ENCODE assay signal across 8 mouse cellular contexts in the genomic region with DNA sequence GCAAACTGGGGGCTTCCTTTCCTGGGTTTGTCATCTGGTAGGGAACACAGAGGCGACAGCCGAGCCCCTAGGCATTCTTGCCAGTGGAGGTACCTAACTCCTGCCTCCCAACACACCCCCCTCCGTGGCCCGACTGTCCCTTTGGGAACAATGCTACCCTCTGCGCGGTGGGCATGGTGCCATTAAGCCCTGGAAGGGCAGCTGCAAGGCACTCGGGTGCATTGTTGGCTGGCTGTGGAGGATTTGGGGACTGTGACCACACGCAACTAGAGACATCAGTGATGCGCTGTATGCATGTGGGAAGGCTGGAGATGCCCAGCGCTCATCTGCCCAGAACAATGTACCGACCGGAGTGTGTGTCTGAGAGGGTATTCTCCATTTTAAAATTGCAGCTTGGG. TPM values are rescaled to one million over a fixed set of nuclear protein-coding genes. Genes with fewer than 3 reads are reported as not detected.
A peak's percentile ranks its signal among the peaks of the same experiment; 100 is the strongest.
DNase-seq lines count a peak whose midpoint lies in the region; ATAC-seq and TF ChIP-seq lines count a peak whose summit lies in the region.

No protein-coding gene starts in this region.

- no peaks in the 10 kb centered on the region for H3K9me3 ChIP-seq in kidney, embryonic 14.5 days (ENCODE audit: control insufficient read depth, low read length)
- H3K9me3 ChIP-seq in forebrain, embryonic 11.5 days (ENCODE audit: control insufficient read depth, low read length) = no peaks in the 10 kb centered on the region
- no peaks in the 10 kb centered on the region for H3K9me3 ChIP-seq in limb, embryonic 11.5 days (ENCODE audit: control insufficient read depth, low read length)

- H3K4me2 ChIP-seq in kidney, embryonic 14.5 days (replicated peaks; ENCODE audit: low read depth, low read length) = peak overlapping the region; percentile 90
- peak overlapping the region; percentile 79 for H3K4me2 ChIP-seq in forebrain, embryonic 11.5 days (ENCODE audit: low read depth, low read length, severe bottlenecking)
- H3K4me2 ChIP-seq in limb, embryonic 11.5 days (ENCODE audit: low read depth, severe bottlenecking) = peak overlapping the region; percentile 93

- ATAC-seq in kidney, embryonic 14.5 days (ENCODE audit: low FRiP score, low TSS enrichment) = no peak
- ATAC-seq in forebrain, embryonic 11.5 days (replicated peaks; ENCODE audit: low FRiP score) = peak; percentile 51
- ATAC-seq in limb, embryonic 11.5 days (ENCODE audit: insufficient number of reproducible peaks, low FRiP score, low TSS enrichment, low read depth) = 0 out of 2 replicates have a peak, but pooled peaks have one; percentile 13

- H3K36me3 ChIP-seq in kidney, embryonic 14.5 days (ENCODE audit: control insufficient read depth, insufficient read depth, low read length) = no peaks in the 10 kb centered on the region
- H3K36me3 ChIP-seq in forebrain, embryonic 11.5 days (ENCODE audit: control insufficient read depth, insufficient read depth, low read length) = no peaks in the 10 kb centered on the region
- no peaks in the 10 kb centered on the region for H3K36me3 ChIP-seq in limb, embryonic 11.5 days (ENCODE audit: control insufficient read depth, insufficient read depth, low read length)
- H3K36me3 ChIP-seq in small intestine, adult 2 months (ENCODE audit: control insufficient read depth, insufficient read depth, low read length) = no peaks in the 10 kb centered on the region

- no peak overlapping the region for H3K27ac ChIP-seq in kidney, embryonic 14.5 days (ENCODE audit: low read depth, low read length)
- no peak overlapping the region for H3K27ac ChIP-seq in forebrain, embryonic 11.5 days (ENCODE audit: low read depth, low read length)
- no peak overlapping the region for H3K27ac ChIP-seq in limb, embryonic 11.5 days (replicated peaks; ENCODE audit: low read depth, low read length)
- no peak overlapping the region for H3K27ac ChIP-seq in small intestine, adult 2 months (ENCODE audit: insufficient read depth, low read depth, low read length)

- peak overlapping the region; percentile 60 for H3K4me3 ChIP-seq in kidney, embryonic 14.5 days (ENCODE audit: low read length)
- peak overlapping the region; percentile 65 for H3K4me3 ChIP-seq in forebrain, embryonic 11.5 days (ENCODE audit: low read depth, low read length)
- H3K4me3 ChIP-seq in limb, embryonic 11.5 days (ENCODE audit: low read depth, low read length) = peak overlapping the region; percentile 50
- H3K4me3 ChIP-seq in small intestine, adult 2 months (ENCODE audit: low read depth, low read length) = peak overlapping the region; percentile 59

- no peak for TF ChIP-seq CTCF in brain, embryonic 14.5 days (IDR thresholded peaks at IDR 0.05; ENCODE audit: borderline replicate concordance, extremely low read depth, insufficient read depth, insufficient read length)
- no peak for TF ChIP-seq CTCF in small intestine, adult 2 months (IDR thresholded peaks at IDR 0.05; ENCODE audit: extremely low read depth, insufficient read length, insufficient replicate concordance, low read depth, low read length)

- H3K27me3 ChIP-seq in kidney, embryonic 14.5 days (ENCODE audit: control insufficient read depth, insufficient read depth, low read length) = peaks cover 26% of the 10 kb centered on the region
- H3K27me3 ChIP-seq in forebrain, embryonic 11.5 days (ENCODE audit: control insufficient read depth, insufficient read depth, low read length) = no peaks in the 10 kb centered on the region
- peaks cover 19% of the 10 kb centered on the region for H3K27me3 ChIP-seq in limb, embryonic 11.5 days (ENCODE audit: control insufficient read depth, insufficient read depth, low read length)
- peaks cover 13% of the 10 kb centered on the region for H3K27me3 ChIP-seq in small intestine, adult 2 months (ENCODE audit: control insufficient read depth, insufficient read depth, low read length)

- peak overlapping the region; percentile 59; the same call in 1 of the 2 replicates for H3K9ac ChIP-seq in kidney, embryonic 14.5 days (ENCODE audit: low read depth, low read length)
- peak overlapping the region; percentile 71 for H3K9ac ChIP-seq in forebrain, embryonic 11.5 days (ENCODE audit: low read length)
- no peak overlapping the region for H3K9ac ChIP-seq in limb, embryonic 11.5 days (ENCODE audit: low read length)

- 35% methylated on average over 12 of the region's 12 CpGs for WGBS in kidney, embryonic 14.5 days
- 24% methylated on average over 12 of the region's 12 CpGs for WGBS in forebrain, embryonic 11.5 days
- 34% methylated on average over 12 of the region's 12 CpGs for WGBS in limb, embryonic 11.5 days
- WGBS in small intestine, adult 2 months = 42% methylated on average over 12 of the region's 12 CpGs

- H3K4me1 ChIP-seq in kidney, embryonic 14.5 days (ENCODE audit: control insufficient read depth, insufficient read depth, low read length) = peaks cover 8% of the 10 kb centered on the region; the same call in 1 of the 2 replicates
- peaks cover 5% of the 10 kb centered on the region; the same call in 1 of the 2 replicates for H3K4me1 ChIP-seq in forebrain, embryonic 11.5 days (replicated peaks; ENCODE audit: control insufficient read depth, insufficient read depth, low read length)
- H3K4me1 ChIP-seq in limb, embryonic 11.5 days (ENCODE audit: control insufficient read depth, insufficient read depth, low read length) = peaks cover 8% of the 10 kb centered on the region; the same call in 1 of the 2 replicates
- H3K4me1 ChIP-seq in small intestine, adult 2 months (ENCODE audit: control insufficient read depth, insufficient read depth, insufficient read length, low read length) = no peaks in the 10 kb centered on the region

- DNase-seq in kidney, adult 8-10 months = no peak
- peak; percentile 74 for DNase-seq in brain, embryonic 14.5 days (ENCODE audit: low read depth)
- DNase-seq in forebrain, embryonic 11.5 days (ENCODE audit: low spot score) = peak; percentile 58
- DNase-seq in limb, embryonic 11.5 days (ENCODE audit: low spot score) = no peak
- no peak for DNase-seq in adrenal gland, postnatal 25 days
- no peak for DNase-seq in adrenal gland, adult 18-20 months (ENCODE audit: low spot score in 2 of 2)

- TF ChIP-seq POLR2A in brain, embryonic 14.5 days (IDR thresholded peaks at IDR 0.05; ENCODE audit: borderline replicate concordance, extremely low read depth, insufficient read depth, insufficient read length, poor library complexity, severe bottlenecking) = no peak
- no peak for TF ChIP-seq POLR2A in small intestine, adult 2 months (IDR thresholded peaks at IDR 0.05; ENCODE audit: low read depth, low read length)

RNA-seq across cellular contexts. Expression of a gene that starts 0.9 kb away (rescaled TPM):
- polyA plus RNA-seq in kidney, embryonic 14.5 days (2014; fragmentation: Nextera tagmentation; extraction: Ambion mirVana) = 15.5 and 16.2 TPM in 2 replicates
- 223 and 383 TPM in 2 replicates for polyA plus RNA-seq in brain, embryonic 14.5 days (2012; rRNA removed)
- 38.2 and 44.1 TPM in 2 replicates for polyA plus RNA-seq in forebrain, embryonic 11.5 days (2014; fragmentation: Nextera tagmentation; extraction: Ambion mirVana)
- polyA plus RNA-seq in limb, embryonic 11.5 days (2014; fragmentation: Nextera tagmentation; extraction: Ambion mirVana) = 15.9 and 19.3 TPM in 2 replicates
- polyA plus RNA-seq in small intestine, adult 2 months (2012; rRNA removed) = 6.9 and 8.9 TPM in 2 replicates
- 32.8 and 33.7 TPM in 2 replicates for total RNA-seq in adrenal gland, postnatal 25 days (2021)
- total RNA-seq in adrenal gland, adult 18-20 months (2021) = 10 to 100 TPM; 38.0 to 38.7 TPM

Comparison
In these comparisons a context has a peak if more than half of its experiments do, and no peak if none do; other contexts are left out.
1. DNase-seq: peak in brain, embryonic 14.5 days (single experiment) and forebrain, embryonic 11.5 days (single experiment); none in kidney, adult 8-10 months (0 of 2), limb, embryonic 11.5 days (single experiment), adrenal gland, postnatal 25 days (single experiment) and adrenal gland, adult 18-20 months (0 of 2).
2. Peak in every context shown above with its lines, with median percentiles within 50 percentile points of each other: H3K4me2 ChIP-seq and H3K4me3 ChIP-seq.